Mouse (Mus musculus) T-helper 17 cell (primary cell): ENCODE measurements around the gene Prkar2a.

Experiments
- in situ Hi-C, 2 experiments: fragments of 300-600 bp; cut with MboI, MseI; formaldehyde crosslinking; loops; 1 replicate in 1 of 2; 2 replicates in 1 of 2; pipeline ENCODE4 v1.15.1; 2025; ENCODE audit warnings: high pct_unique_total_duplicates in 2 of 2

The Prkar2a gene

GRCm38 (mm10) chr9:108691846-108692225 is 2.7 kb downstream of the Prkar2a start:
- in situ Hi-C loops: no loop called here

DNA sequence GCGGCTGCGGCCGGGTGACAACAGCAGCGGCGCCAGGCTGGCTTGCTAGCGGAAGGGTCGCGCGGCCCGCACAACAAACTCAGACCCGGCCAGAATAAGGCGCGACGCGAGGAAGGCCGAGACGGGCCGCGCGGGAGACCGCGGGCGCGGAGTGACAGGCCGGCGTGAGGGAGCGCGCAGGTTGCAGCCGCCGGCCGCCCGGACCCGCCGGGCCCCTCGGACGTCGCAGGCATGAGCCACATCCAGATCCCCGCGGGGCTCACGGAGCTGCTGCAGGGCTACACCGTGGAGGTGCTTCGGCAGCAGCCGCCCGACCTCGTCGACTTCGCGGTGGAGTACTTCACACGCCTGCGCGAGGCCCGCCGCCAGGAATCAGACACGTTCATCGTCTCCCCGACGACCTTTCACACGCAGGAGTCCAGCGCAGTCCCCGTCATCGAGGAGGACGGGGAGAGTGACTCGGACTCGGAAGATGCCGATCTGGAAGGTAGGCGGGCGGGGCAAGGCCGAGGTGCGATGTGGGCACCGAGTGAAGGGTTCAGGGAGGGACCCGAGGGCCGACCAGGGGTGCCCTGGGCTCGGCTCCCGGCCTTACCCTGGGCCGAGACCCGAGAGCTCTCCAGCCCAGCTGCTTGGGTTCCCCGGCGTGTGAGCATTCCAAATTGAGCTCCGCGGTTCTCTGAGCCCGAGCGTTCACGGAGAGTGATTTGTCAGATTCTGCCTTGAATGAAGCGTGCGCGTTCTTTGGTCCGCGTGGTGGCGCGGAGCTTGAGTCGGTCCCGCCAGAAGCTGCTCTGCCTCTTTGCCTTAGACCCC is 3.3 kb downstream of the Prkar2a start:
- in situ Hi-C loops: no loop called here

GRCm38 (mm10) chr9:108693946-108694345 is 4.8 kb downstream of the Prkar2a start:
- in situ Hi-C loops: no loop called here

DNA sequence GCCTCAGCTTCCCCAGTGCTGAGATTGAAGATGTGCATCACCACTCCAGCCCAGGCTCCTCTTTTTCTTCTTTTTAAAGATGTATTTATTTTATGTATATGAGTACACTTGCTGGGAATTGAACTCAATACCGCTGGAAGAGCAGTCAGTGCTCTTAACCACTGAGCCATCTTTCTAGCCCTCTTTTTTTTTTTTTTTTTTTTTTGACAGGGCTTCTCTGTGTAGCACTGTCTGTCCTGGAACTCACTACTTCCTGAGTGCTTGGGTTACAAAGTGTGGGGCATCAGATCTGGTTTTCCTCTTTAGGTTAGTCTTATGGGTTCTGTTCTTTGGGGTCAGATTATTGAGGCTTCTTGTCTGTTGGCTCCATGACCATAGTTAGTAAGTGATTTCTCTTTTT is 5.4 kb downstream of the Prkar2a start:
- in situ Hi-C loops: no loop called here

GRCm38 (mm10) chr9:108702476-108702875 is 13.4 kb downstream of the Prkar2a start:
- in situ Hi-C loops: loop anchor here in 1 of 2 experiments (10.0 kb wide), 1 partner anchor 1362 kb away; no protein-coding TSS in a partner anchor

DNA sequence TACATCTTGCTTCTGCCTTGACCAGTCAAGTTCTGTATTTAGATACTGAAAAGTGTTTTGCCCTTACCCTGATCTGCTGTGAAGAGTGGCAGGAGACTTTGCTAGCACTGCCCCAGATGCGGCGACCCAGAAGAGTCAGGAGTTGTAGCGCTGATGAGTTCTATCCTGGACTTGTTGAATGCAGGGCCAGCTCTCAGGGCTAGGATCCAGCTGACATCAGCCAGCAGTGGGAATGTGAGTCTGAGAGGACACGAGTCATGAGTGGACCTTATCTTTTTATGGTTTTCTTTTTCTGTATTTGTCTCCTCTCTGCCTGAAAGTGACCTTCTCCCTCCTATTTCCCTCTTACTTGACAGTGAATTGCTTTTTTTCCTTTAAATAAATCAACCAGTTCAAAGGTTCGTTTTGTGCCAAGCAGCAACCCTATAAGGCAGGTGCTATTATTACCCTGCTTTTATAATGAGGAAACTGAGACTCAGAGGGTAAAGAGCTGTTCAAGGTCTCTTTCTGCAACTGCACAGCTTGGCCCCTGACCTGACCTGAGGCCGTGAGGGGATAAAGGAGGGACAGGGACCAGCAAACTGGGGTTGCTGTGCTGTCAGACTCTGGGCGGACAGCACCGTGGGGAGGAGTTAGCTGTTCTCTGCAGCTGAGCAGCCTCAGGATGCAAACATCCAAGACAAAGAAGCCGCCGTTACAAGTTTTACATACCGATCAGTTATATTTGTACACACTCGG is 14.4 kb downstream of the Prkar2a start:
- in situ Hi-C loops: loop anchor here in 1 of 2 experiments (10.0 kb wide), 1 partner anchor 1361 kb away; no protein-coding TSS in a partner anchor

DNA sequence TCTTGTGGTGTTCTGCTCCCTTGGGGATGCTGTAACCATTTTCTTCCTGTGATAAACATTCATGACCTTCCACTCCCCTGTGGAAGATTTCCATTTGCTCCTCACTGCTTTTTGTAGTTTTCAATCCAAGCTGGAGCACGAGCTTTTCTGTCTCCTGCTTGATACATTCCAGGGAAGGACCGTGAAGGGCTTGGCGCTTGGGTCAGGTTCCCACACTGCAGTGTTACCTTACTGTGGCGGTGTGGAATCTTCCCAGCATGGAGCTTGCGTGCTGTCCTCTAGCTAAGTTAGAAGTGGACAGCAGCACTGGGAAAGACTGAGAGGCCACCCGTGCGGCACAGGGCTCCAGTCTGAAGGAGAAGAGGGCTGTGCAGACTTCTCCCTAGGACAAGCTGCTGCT is 15.5 kb downstream of the Prkar2a start:
- in situ Hi-C loops: loop anchor here in 1 of 2 experiments (10.0 kb wide), 1 partner anchor 1360 kb away; no protein-coding TSS in a partner anchor

DNA sequence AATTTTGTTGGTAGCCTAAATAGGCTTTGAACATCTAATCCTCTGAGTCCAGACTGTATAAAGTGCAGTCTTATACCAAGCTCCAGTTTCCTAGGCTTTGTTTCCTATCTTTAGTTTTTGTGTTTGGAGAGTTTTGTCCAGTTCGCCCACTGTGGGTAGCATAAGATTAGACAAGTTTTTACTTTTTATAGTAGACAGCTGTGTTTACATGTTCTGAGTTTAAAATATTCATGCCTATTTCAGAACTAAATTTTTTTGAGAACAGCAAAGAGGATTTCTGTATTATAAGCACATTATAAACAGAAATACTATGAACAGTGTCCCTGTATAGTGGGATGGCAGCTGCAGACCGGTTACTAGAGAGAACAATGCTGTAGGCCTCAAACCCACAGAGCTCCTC is 18.1 kb downstream of the Prkar2a start:
- in situ Hi-C loops: loop anchor here in 1 of 2 experiments (10.0 kb wide), 1 partner anchor 1358 kb away; no protein-coding TSS in a partner anchor

DNA sequence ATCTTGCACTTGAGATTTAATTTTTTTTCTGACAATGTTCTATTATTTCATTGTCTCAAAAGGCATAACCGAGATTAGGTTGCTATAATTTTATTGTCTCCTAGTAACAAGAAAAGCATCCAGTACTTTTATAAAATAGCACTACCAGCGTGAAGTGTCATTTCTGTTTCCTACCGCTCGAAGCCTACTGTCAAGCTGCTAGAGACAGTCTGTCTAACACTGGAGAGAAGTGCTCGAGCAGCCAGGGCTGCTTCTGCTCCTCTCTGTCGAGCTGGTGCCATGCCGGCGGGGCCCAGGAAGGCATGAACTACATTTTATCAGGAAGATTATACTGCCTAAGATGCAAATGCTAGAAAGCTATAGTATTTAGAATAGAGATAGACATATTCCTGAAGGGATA is 19.7 kb downstream of the Prkar2a start:
- in situ Hi-C loops: loop anchor here in 1 of 2 experiments (10.0 kb wide), 1 partner anchor 1356 kb away; no protein-coding TSS in a partner anchor

- in situ Hi-C loops: no loop called here
Measured at GRCm38 (mm10) chr9:108710767-108711166, 21.7 kb downstream of the Prkar2a start.

DNA sequence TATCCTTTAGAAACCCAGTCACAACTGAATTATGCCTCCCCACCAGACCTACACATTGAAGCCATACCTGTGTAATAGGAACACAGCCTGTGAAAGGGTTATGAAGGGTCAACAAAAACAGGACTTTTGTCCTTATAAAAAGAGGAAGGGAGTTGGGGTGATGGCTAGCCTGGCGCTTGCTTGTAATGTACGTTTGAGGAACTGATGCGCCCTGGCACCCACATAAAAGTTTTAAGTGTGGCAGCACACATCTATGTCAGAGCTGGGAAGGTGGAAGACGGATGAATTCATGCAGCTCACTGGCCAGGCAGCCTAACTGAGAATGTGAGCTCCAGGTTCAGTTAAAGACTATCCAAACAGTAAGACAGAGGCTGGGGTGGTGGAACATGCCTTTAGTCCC is 27.1 kb downstream of the Prkar2a start:
- in situ Hi-C loops: no loop called here

DNA sequence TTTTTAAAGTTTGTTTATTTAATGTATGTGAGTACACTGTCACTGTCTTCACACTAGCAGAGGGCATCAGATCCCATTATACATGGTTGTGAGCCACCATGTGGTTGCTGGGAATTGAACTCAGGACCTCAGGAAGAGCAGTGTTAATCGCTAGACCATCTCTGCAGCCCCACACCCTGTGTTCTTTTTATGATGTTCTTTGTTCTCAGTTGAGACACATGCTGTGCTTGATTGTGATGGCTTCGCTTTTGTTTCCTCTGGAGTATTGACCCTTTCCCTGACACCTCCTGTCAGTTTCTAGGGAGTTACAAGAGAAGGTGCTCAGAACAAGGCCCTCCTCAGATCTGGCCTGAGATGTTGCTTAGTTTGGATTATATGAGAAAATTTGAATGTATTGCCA is 34.6 kb downstream of the Prkar2a start:
- in situ Hi-C loops: no loop called here

DNA sequence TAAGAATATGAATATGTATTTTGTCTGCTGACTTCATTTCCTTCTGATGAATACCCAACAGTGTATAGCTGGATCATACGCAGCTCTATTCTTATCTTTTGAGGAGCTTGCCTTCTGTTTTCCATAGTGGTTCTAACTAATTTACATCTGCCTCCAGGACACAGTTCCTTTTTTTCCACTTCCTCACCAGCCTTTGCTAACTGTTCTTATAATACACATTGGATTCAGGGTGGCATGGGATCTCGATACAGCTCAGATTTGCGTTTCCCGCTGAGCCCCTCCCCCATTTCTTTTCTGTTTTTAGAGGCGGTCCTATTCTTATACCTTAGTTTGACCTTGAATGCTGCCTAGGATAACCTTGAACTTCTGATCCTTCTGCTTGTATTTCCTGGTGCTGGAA is 37.0 kb downstream of the Prkar2a start:
- in situ Hi-C loops: no loop called here

DNA sequence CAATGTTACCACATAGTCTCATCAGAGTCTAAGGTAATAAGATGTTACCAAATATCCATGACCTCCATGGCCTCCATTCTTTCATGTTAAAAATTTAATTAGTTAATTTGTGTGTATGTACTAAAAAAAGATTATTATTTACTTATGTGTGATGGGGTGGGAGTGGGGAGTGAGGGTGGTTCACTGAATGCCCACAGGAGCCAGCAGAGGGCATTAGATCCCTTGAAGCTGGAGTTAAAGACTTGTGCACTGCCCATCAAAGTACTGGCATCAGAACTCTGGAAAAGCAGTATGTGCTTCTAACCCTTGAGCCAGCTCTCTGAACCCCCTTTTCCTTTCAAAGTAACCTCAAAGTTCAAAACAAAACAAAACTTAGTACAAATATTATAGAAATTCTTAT is 39.9 kb downstream of the Prkar2a start:
- in situ Hi-C loops: no loop called here

GRCm38 (mm10) chr9:108732462-108732861 is 43.3 kb downstream of the Prkar2a start:
- in situ Hi-C loops: no loop called here

DNA sequence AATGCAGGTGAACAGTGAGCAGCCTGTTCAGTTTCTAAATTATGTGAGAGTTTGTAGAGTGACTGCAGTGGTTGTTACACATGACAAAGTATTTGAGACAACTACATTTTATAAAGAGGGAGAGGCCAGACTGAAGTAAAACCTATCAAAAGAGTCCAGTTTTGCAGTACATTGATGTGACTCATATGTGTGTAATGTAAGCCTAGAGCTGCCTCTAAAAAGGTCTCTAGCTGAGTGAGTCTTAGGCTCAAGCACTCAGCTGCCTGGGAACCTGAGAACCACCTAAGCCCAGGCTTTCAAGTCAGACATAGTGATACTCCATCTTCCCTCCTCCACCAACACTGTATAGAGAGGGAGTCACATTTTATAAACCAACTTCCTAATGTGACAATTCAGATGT is 45.5 kb downstream of the Prkar2a start:
- in situ Hi-C loops: no loop called here

DNA sequence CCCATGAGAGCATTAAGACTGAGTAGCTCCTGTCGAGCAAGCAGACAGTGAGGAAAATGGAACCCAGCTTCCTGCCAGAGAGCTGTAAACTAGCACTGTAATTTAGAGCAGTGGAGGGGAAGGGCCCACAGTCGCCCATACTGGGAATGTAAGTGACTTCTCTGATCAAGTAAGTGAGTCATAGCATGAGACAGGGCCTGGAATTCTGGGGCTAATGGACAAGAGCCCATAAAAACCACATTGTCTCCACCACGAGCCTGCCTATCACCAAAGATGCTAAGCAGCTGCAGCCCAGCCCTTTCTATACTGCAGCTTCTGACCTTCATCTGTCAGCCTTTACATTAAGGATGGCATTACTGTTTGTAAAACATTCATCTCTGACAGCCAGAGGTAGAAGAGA is 50.1 kb downstream of the Prkar2a start:
- in situ Hi-C loops: no loop called here

GRCm38 (mm10) chr9:108740062-108740461 is 50.9 kb downstream of the Prkar2a start:
- in situ Hi-C loops: no loop called here

GRCm38 (mm10) chr9:108742048-108742447 is 52.9 kb downstream of the Prkar2a start:
- in situ Hi-C loops: no loop called here

GRCm38 (mm10) chr9:108746876-108747499 is 57.9 kb downstream of the Prkar2a start:
- in situ Hi-C loops: no loop called here

DNA sequence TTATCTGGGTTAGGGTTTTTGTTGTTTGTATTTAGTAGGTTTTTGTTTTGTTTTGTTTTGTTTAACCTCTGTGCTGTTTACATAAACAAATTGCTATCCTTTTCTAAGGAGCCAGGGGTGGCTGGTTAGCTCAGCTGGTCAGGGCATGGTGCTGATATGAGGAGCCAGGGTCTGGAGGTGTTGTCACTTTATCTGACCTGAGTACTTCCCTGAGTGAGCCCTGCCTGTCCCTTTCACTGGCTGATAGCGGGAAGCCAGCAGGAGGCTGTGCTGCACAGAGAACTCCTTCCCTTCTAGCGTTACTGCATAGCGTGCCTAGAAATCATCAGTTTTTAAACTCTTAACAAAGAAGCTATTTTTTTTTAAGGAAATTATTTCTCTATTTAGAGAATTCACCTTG is 58.6 kb downstream of the Prkar2a start:
- in situ Hi-C loops: no loop called here

DNA sequence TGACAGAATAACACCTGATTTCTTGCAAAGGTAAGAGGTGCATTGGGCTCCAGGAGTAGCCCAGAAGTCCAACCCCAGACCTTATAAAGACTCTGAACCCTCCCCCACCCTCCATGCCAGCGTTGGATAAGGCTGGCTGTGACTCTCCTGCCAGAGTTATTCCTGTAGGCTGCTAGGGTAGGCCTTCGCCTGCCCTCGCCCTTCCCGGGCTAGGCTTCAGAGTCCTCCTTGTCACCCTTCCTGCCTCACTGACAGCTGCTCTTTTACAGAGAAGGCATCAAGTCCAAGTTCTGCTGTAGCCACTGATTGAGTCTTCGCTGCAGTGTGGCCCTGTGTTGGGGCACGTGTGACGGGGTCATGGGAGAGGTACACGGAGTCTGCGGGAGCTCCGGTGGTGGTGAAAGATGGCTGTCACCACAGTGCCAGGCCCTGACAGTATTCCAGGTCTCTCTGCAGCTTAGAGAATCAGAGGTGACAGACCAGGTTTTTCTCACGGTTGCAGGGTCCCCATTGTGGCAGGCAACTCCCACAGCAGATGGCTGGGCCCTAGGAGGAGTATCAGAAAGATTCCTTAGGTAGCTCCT is 59.6 kb downstream of the Prkar2a start:
- in situ Hi-C loops: no loop called here
